Mouse (Mus musculus) cerebral cortex, adult 2 months (tissue): ENCODE measurements around the gene Crygf.

Source experiments
- WGBS: fragments of 180-500 bp; shearing (Covaris S2); methylation state at CpG from one replicate; pipeline ENCODE4 v1.1.7; 2018; 5-methylcytosine and 5-hydroxymethylcytosine counted together

Crygf gene

GRCm38 (mm10) chr1:65926294-65926693 is at the start of gene Crygf:
Gene Crygf (plus strand): TSS chr1:65926520.
- WGBS: 82% methylated on average over 4 of the region's 4 CpGs

DNA sequence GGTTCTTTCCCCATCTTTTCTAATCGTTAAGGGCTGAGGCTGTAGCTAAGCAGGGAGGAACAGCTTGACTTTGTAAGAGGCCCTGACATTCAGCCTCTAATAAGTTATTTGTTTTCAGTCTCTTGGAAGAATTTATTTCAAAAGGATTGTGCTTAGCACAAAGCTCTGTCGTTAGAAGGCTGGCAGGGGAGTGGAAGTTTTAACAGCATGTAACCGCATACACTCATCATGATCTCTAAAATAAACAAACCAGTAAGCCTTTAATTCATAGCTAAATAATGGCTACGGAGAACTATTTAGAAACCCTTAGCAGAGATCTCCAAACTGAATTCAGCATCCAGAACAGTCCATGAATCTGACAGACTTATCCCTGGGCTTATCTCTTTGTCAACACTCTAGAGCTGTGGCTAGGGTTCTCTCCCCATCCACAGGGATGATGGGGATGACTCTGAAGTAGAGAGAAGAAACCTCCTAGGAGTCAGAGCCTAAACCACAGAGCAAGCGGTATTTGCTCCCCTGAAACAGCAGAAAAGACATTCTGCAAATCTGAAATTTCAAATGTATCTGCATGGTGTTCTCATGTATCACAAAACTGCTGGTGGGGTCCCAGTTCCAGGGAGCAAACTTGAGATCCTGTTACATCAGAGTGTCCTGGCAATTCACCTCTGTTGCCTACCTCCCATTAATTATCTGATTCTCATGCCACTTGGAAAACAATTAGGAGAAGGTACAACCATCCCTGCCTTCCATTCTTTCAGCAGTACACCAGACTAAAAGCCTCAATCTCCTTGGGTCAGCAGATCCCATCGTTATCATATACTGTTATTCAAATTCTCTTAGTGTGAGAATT is 734 bp upstream of the Crygf start:
- WGBS: 46% methylated on average over 6 of the region's 6 CpGs

- WGBS: 90% methylated on average over 11 of the region's 11 CpGs
Measured at GRCm38 (mm10) chr1:65926696-65927095, 376 bp downstream of the Crygf start.

DNA sequence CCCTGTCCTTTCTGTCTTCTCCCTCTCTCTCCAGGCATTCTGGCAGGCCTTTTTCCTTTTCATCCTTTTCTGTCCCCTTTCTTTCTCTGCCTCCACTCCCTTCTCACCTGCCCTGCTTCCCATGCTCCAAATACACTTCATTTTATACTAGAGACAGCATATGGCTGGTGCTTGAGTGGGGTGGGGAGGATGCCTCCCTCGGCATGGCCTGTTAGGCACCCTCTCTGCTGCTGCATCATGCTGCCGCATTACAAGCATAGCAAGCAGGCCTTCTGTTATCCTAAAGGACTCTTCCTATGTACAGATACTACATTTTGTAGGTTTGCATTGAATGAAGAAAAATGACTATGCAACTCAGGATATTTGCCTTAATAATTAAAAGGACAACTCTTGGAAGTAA is 3.7 kb downstream of the Crygf start:
- 61% methylated on average over 2 of the region's 2 CpGs for WGBS

DNA sequence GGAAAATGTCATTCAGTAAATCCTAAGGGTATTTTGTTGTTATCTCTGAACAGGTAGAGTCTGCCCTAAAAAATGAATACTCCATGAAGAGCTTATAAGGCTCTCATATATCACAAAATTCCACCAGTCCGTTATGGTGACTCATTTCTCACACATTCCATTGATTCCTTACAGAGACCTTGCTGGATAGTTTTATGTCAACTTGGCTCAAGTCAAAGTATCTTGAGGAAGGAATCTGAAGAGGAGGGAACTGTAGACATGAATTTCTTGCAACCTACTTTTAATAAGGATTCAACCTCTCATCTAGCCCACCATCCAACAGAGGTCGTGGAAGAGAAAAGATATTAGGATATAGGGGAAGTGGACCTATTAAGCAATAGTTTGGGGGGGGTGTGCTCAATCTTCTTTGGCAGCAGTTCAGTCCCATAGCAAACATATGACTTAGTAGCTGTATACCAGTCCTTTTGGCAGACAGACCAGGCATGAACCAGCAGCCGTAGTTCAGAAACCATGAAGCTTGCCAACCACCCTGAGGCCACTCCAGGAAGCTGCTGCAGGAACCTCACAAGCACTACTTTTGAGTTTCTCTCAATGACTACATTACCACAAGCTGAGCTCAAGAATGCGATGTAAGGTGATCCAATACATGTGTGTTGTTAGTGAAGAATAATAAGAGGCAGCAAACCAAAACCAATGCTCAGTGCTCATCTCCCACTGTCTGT is 5.9 kb downstream of the Crygf start:
- WGBS: 76% methylated on average over 4 of the region's 4 CpGs
